Mouse (Mus musculus) limb, embryonic 15.5 days (tissue): ENCODE data around the gene Cdh26. TPM values are rescaled to one million over a fixed set of nuclear protein-coding genes. Genes with fewer than 3 reads are reported as not detected.

Source experiments
- ATAC-seq: fragments of 200-750 bp; cut with Nextera tagmentation; 2 replicates; pipeline ENCODE4 v1.8.0; 2017; ENCODE audit warnings: low read depth, moderate TSS enrichment; ENCODE audit not compliant: insufficient number of reproducible peaks, low FRiP score, low TSS enrichment
- H3K27ac ChIP-seq: fragments of 300-500 bp; sonication (generic); 2 replicates; pipeline ENCODE4 v1.5.1; 2015; ENCODE audit warnings: moderate library complexity, mild to moderate bottlenecking, inconsistent platforms
- H3K27me3 ChIP-seq: fragments of 300-500 bp; sonication (generic); 2 replicates; pipeline ENCODE4 v1.6.1; 2015; ENCODE audit warnings: inconsistent platforms
- H3K36me3 ChIP-seq: fragments of 300-500 bp; sonication (generic); 2 replicates; pipeline ENCODE4 v1.6.1; 2015; ENCODE audit warnings: inconsistent platforms
- H3K4me1 ChIP-seq: fragments of 300-500 bp; sonication (generic); 2 replicates; pipeline ENCODE4 v1.6.1; 2015; ENCODE audit warnings: inconsistent platforms
- H3K4me2 ChIP-seq: fragments of 300-500 bp; sonication (generic); 2 replicates; pipeline ENCODE4 v1.6.1; 2015; ENCODE audit warnings: mild to moderate bottlenecking, inconsistent platforms
- H3K4me3 ChIP-seq: fragments of 300-500 bp; sonication (generic); 2 replicates; pipeline ENCODE4 v1.5.1; 2015; ENCODE audit warnings: mild to moderate bottlenecking, inconsistent platforms
- H3K9ac ChIP-seq: fragments of 300-500 bp; sonication (generic); 2 replicates; pipeline ENCODE4 v1.6.1; 2015; ENCODE audit warnings: inconsistent platforms
- H3K9me3 ChIP-seq: fragments of 300-500 bp; sonication (generic); 2 replicates; pipeline ENCODE4 v1.6.1; 2016; ENCODE audit warnings: inconsistent platforms
- WGBS: fragments of 180-500 bp; shearing (Covaris S2); methylation state at CpG from one replicate; pipeline ENCODE4 v1.1.7; 2015; 5-methylcytosine and 5-hydroxymethylcytosine counted together
- polyA plus RNA-seq: library from polyadenylated mRNA; unstranded; fragments of >200 nt; fragmentation: Nextera tagmentation; extraction: Ambion mirVana; gene quantifications from 2 replicates; pipeline ENCODE4 v1.2.1, GENCODE M21; 2015

Cdh26 gene
- polyA plus RNA-seq, 1 experiment from 2014 or later, result 0.44 TPM

- no peak for ATAC-seq
- Histone ChIP-seq H3K4me3 (no peak overlapping the region), H3K27ac (no peak overlapping the region), H3K27me3 (peaks cover 45% of the 10 kb centered on the region), H3K4me1 (peaks cover 16% of the 10 kb centered on the region), H3K9ac (no peak overlapping the region), H3K36me3 (no peaks in the 10 kb centered on the region), H3K9me3 (no peaks in the 10 kb centered on the region), H3K4me2 (no peak overlapping the region)
- 83% methylated on average over 5 of the region's 5 CpGs for WGBS
Measured at GRCm38 (mm10) chr2:178516421-178516820, 86.1 kb downstream of the Cdh26 start.

GRCm38 (mm10) chr2:178516941-178517340 is 86.6 kb downstream of the Cdh26 start:
- Histone ChIP-seq H3K4me3 (no peak overlapping the region), H3K27ac (no peak overlapping the region), H3K9me3 (no peaks in the 10 kb centered on the region), H3K4me1 (peaks cover 16% of the 10 kb centered on the region), H3K27me3 (peaks cover 45% of the 10 kb centered on the region), H3K4me2 (no peak overlapping the region), H3K36me3 (no peaks in the 10 kb centered on the region), H3K9ac (no peak overlapping the region)
- WGBS, result 61% methylated on average over 9 of the region's 9 CpGs
- ATAC-seq, result no peak

DNA sequence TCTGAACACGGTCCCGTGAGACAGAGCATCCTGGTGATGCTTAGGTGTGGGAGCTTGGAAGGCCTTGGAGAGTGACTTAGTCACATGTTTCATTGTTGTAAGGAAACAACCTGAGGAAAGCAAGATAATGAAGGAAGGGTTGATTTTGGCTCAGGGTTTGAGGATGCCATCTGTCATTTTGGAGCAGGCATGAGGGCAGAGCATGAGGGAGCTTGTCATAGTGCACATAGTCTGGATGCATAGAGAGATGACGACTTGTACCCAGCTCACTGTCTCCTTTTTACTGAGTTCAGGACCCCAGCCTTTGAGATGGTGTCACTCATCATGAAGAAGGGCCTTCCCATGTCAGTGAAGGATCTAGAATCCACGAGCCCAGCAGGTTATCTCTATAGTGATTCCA is 89.0 kb downstream of the Cdh26 start:
- Histone ChIP-seq H3K4me3 (no peak overlapping the region), H3K36me3 (no peaks in the 10 kb centered on the region), H3K9ac (no peak overlapping the region), H3K27ac (no peak overlapping the region), H3K27me3 (peaks cover 38% of the 10 kb centered on the region), H3K9me3 (no peaks in the 10 kb centered on the region), H3K4me2 (no peak overlapping the region), H3K4me1 (peaks cover 3% of the 10 kb centered on the region)
- 89% methylated on average over 4 of the region's 4 CpGs for WGBS
- no peak for ATAC-seq

GRCm38 (mm10) chr2:178520216-178520615 is 89.9 kb downstream of the Cdh26 start:
- no peaks in the 10 kb centered on the region for H3K36me3 ChIP-seq
- no peak for ATAC-seq
- 44% methylated on average over 2 of the region's 2 CpGs for WGBS
- H3K27me3 ChIP-seq, result peaks cover 32% of the 10 kb centered on the region
- H3K27ac ChIP-seq, result no peak overlapping the region
- no peak overlapping the region for H3K4me3 ChIP-seq
- H3K4me2 ChIP-seq, result no peak overlapping the region
- no peaks in the 10 kb centered on the region for H3K4me1 ChIP-seq
- H3K9me3 ChIP-seq, result no peaks in the 10 kb centered on the region
- H3K9ac ChIP-seq, result no peak overlapping the region

- Histone ChIP-seq H3K27me3 (peaks cover 26% of the 10 kb centered on the region), H3K27ac (no peak overlapping the region), H3K4me2 (no peak overlapping the region), H3K36me3 (no peaks in the 10 kb centered on the region), H3K4me3 (no peak overlapping the region), H3K4me1 (no peaks in the 10 kb centered on the region), H3K9ac (no peak overlapping the region), H3K9me3 (no peaks in the 10 kb centered on the region)
- ATAC-seq, result no peak
- 35% methylated on average over 4 of the region's 4 CpGs for WGBS
Measured at GRCm38 (mm10) chr2:178522331-178522730, 92.0 kb downstream of the Cdh26 start.

DNA sequence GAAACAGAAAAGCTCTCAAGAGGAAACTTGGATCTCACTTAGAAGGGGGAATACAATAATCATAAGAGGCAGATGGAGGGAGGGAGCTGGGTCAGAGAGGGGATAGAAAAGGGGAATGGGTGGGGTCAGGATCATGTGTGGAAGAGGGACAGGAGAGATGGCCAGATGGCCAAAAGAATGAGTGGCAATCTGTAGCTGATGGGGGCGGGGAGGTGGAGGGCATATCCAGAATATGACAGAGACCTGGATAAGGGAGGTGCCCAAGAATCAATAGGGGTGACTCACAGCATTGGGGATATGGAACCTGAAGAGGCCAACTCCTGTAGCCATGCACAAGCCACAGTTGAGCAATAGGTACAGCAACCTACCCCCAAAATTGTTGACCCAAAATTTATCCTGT is 92.5 kb downstream of the Cdh26 start:
- 89% methylated on average over 1 of the region's 1 CpGs for WGBS
- no peaks in the 10 kb centered on the region for H3K4me1 ChIP-seq
- no peak overlapping the region for H3K9ac ChIP-seq
- H3K36me3 ChIP-seq, result no peaks in the 10 kb centered on the region
- no peak overlapping the region for H3K27ac ChIP-seq
- H3K9me3 ChIP-seq, result no peaks in the 10 kb centered on the region
- no peak for ATAC-seq
- peaks cover 26% of the 10 kb centered on the region for H3K27me3 ChIP-seq
- H3K4me3 ChIP-seq, result no peak overlapping the region
- H3K4me2 ChIP-seq, result no peak overlapping the region

DNA sequence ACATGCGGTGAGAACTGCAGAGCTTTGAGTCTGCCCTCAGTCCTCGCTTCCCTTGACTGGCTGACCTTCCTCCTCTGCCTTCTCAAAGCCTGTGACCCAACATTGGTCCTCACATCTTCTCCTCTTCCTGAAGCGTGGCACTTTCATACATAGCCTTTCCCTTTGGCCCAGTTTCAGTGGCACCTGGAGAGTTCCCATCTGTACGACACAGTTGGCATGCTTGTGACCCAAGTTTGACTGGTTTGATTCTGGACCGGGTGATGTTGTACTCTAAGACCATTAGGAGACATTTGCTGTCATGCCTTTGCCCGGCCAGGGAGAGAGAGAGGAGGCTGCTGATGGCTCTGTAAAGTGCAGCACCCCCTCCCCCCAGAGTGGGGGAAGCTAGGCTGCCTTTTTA is 96.4 kb downstream of the Cdh26 start:
- Histone ChIP-seq H3K9ac (no peak overlapping the region), H3K4me3 (no peak overlapping the region), H3K4me1 (no peaks in the 10 kb centered on the region), H3K27me3 (0 out of 2 replicates have a peak, but pooled peaks cover 4% of the 10 kb centered on the region), H3K27ac (no peak overlapping the region), H3K9me3 (no peaks in the 10 kb centered on the region), H3K4me2 (no peak overlapping the region), H3K36me3 (no peaks in the 10 kb centered on the region)
- WGBS, result 78% methylated on average over 6 of the region's 6 CpGs
- ATAC-seq, result no peak

DNA sequence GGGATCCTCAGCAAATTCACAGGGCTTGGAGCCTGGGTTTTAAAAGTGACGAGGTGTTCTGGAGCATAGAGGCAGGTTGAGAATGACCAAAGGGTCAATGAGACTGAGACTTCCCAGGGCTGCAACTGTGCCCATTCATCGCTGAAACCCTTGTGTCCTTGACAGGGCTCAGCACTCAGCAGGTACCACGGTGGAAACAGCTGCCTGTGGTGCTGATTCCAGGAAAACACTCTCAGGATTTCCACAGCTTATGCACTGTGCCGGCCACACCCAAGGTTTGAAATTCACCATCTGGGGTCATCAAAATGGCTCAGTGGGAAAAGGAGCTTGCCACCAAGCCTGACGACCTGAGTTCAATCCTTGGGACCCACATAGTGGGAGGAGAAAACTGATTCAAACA is 100.9 kb downstream of the Cdh26 start:
- ATAC-seq, result no peak
- 66% methylated on average over 5 of the region's 5 CpGs for WGBS

GRCm38 (mm10) chr2:178536574-178536973 is 106.2 kb downstream of the Cdh26 start:
- no peak for ATAC-seq
- no peaks in the 10 kb centered on the region for H3K9me3 ChIP-seq
- no peak overlapping the region for H3K4me3 ChIP-seq
- WGBS, result 81% methylated on average over 4 of the region's 4 CpGs
- H3K4me1 ChIP-seq, result no peaks in the 10 kb centered on the region
- H3K27ac ChIP-seq, result no peak overlapping the region
- H3K36me3 ChIP-seq, result no peaks in the 10 kb centered on the region
- H3K4me2 ChIP-seq, result no peak overlapping the region
- no peak overlapping the region for H3K9ac ChIP-seq
- peaks cover 11% of the 10 kb centered on the region; the same call in 1 of the 2 replicates for H3K27me3 ChIP-seq

More for the DNA sequence above, 100.9 kb downstream of the Cdh26 start:
- Histone ChIP-seq H3K4me2 (no peak overlapping the region), H3K9ac (no peak overlapping the region), H3K27ac (no peak overlapping the region), H3K36me3 (no peaks in the 10 kb centered on the region), H3K9me3 (no peaks in the 10 kb centered on the region), H3K27me3 (peaks cover 4% of the 10 kb centered on the region; the same call in 1 of the 2 replicates), H3K4me1 (no peaks in the 10 kb centered on the region), H3K4me3 (no peak overlapping the region)

Other genes starting within 250 kb of the Cdh26 start
- 0.06 and 0.08 TPM in 2 replicates for gene Sycp2, start 22.8 kb upstream of the Cdh26 start, polyA plus RNA-seq
- 4.1 and 5.7 TPM in 2 replicates for gene Ppp1r3d, start 16.1 kb upstream of the Cdh26 start, polyA plus RNA-seq
- gene Fam217b, start 16.0 kb upstream of the Cdh26 start, polyA plus RNA-seq, result 3.9 and 4.4 TPM in 2 replicates